Mouse (Mus musculus) CH12.LX (cell line): ENCODE data around the gene Pla2g2c.

Experiments used
- CHD1 ChIP-seq: IDR thresholded peaks from 2 replicates; pipeline ENCODE4 v1.6.1; 2012; ENCODE audit warnings: low read depth, low read length, improper control_type of control experiment, inconsistent platforms
- CTCF ChIP-seq, 2 experiments: IDR thresholded peaks in 1 of 2; conservative IDR thresholded peaks in 1 of 2; 2 replicates each; pipeline ENCODE4 v1.5.1; 2011 to 2012; ENCODE audit warnings: low read depth in 2 of 2, low read length in 2 of 2, improper control_type of control experiment in 1 of 2, inconsistent platforms in 1 of 2, mild to moderate bottlenecking in 1 of 2, moderate library complexity in 1 of 2
- E2F4 ChIP-seq: IDR thresholded peaks from 2 replicates; pipeline ENCODE4 v1.6.1; 2011; ENCODE audit warnings: low read depth, low read length, improper control_type of control experiment; ENCODE audit not compliant: insufficient replicate concordance
- ELF1 ChIP-seq: IDR thresholded peaks from 2 replicates; pipeline ENCODE4 v1.6.1; 2014; ENCODE audit warnings: low read depth, mild to moderate bottlenecking, inconsistent platforms, low read length, improper control_type of control experiment
- JUN ChIP-seq: IDR thresholded peaks from 2 replicates; pipeline ENCODE4 v1.6.1; 2011; ENCODE audit warnings: low read depth, mild to moderate bottlenecking, low read length, improper control_type of control experiment, moderate library complexity; ENCODE audit not compliant: insufficient read depth
- JUND ChIP-seq: conservative IDR thresholded peaks from 2 replicates; pipeline ENCODE4 v1.6.1; 2011; ENCODE audit warnings: low read depth, low read length, improper control_type of control experiment
- MEF2A ChIP-seq: IDR thresholded peaks from 2 replicates; pipeline ENCODE4 v1.6.1; 2014; ENCODE audit warnings: low read depth, mild to moderate bottlenecking, inconsistent platforms, low read length, improper control_type of control experiment, borderline replicate concordance
- TBP ChIP-seq: conservative IDR thresholded peaks from 2 replicates; pipeline ENCODE4 v1.6.1; 2011; ENCODE audit warnings: low read depth, low read length, improper control_type of control experiment
- USF1 ChIP-seq: IDR thresholded peaks from 2 replicates; pipeline ENCODE4 v1.6.1; 2014; ENCODE audit warnings: low read depth, mild to moderate bottlenecking, inconsistent platforms, low read length, improper control_type of control experiment
- ZKSCAN1 ChIP-seq: IDR thresholded peaks from 2 replicates; pipeline ENCODE4 v1.6.1; 2012; ENCODE audit warnings: low read depth, inconsistent platforms, low read length, improper control_type of control experiment, borderline replicate concordance

- TF ChIP-seq USF1 = no peak
- no peak for TF ChIP-seq JUND
- TF ChIP-seq CHD1 = no peak
- TF ChIP-seq MEF2A = no peak
- no peak for TF ChIP-seq CTCF (conservative IDR thresholded peaks at IDR 0.05 in 1 of 2, IDR thresholded peaks at IDR 0.05 in 1 of 2; ENCODE audit: low read depth in 2 of 2, low read length in 2 of 2)
- TF ChIP-seq ZKSCAN1 = no peak
- TF ChIP-seq JUN = no peak
- TF ChIP-seq TBP = no peak
- no peak for TF ChIP-seq E2F4
- no peak for TF ChIP-seq ELF1
Observed at GRCm38 (mm10) chr4:138786141-138786540, 61.5 kb downstream of the Pla2g2c start.
